Mouse (Mus musculus): ENCODE measurements at regions not wholly inside any gene's neighbourhood (a gene's known extent, or its start where the extent isn't known, plus 50 kb on each side); places are given as distances from the start of the nearest gene placed in this dataset.

DNA sequence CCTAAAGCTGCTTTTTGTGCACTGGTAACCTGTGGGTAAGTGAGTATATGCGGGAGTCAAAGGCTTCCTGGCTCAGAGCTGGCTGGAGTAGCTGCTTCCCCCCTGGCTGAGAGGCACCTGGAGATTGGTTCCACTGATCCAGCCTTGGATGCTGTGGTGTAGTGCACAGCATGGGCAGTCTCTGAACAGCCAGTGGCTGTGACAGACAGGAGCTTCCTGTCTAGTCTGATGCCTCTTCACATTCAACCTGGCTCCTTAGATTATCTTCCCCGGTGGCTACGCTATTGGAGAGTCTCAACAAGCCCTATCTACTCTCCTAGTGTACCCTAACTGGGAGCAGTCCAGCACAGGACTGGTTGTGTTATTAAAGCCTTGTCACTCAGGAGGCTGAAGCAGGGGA, 160.4 kb upstream of the Adgrl2 start:
- no peak for DNase-seq

DNA sequence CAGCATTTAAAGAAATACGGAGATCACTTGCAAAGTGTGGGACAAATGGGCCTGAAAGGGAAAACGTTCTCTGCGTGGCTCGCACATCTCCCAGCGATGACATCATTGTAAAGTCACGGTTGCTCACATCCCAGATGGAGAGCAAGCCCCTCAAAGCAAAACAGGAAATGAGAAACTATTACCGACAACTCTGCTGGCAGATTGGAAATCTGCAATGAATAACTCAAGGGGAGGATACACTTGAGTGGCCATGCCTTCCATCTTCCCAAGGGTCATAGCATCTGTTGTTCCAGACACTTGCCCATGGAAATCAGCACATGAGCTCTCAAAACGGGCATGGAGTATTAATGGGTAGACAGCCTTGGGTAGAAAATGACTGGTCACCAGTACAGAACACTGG, 158.3 kb upstream of the Adgrl2 start:
- no peak for DNase-seq

DNA sequence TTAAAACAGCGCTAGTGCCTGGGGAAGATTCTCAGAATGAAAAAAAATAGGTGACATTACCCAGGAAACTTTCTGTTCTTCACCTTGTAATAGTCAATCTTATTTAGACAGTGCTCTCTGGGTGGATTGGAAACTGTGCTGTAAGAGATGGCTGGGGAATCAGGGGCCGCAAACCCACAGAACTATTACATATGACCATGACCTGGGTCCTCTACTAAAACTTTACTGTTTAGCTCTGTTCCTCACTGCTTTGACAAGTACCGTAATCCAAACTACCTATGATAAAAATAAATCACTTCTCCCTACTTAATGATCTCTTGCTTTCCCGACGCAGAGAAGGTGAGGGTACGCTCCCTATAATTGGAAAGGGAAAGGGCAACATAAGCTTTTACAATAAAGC, 157.6 kb upstream of the Adgrl2 start:
- DNase-seq = no peak

DNA sequence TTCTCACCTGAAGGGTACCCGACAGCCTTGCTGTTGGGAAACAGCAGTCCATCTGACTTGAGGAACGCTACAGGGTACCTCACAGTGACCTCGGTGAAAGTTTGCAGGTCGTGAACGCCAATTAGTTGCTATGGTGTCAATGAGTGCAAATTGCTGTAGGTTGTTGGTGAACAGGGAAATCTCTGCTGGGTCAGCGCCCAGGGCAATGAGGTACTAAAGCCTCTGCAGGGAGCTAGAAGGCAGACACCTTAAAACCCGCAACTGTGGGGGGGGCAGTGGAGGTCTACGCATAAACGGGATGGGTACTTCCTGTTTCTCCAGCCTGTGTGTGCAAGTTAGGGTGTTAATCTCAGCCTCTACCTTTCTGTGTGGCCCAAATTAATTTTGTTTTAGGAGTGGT, 156.3 kb upstream of the Adgrl2 start:
- DNase-seq = no peak

DNA sequence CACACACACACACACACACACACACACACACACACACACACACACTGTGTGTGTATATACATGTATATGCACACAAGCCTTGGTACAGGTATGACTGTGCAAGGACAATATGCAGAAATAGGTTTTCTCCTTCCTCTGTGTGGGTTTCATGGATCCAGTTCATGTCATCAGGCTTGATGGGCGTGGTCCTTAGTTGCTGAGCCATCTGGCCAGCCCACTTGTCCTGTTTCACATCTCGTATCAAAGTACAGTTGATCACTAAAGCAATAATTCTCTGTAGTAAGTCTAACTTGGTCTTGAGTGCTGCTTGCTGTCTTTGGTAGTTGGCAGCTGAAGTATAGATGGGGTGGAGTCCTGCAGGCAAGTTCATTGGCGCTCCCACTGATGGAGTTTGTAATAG, 150.1 kb upstream of the Adgrl2 start:
- DNase-seq = no peak

DNA sequence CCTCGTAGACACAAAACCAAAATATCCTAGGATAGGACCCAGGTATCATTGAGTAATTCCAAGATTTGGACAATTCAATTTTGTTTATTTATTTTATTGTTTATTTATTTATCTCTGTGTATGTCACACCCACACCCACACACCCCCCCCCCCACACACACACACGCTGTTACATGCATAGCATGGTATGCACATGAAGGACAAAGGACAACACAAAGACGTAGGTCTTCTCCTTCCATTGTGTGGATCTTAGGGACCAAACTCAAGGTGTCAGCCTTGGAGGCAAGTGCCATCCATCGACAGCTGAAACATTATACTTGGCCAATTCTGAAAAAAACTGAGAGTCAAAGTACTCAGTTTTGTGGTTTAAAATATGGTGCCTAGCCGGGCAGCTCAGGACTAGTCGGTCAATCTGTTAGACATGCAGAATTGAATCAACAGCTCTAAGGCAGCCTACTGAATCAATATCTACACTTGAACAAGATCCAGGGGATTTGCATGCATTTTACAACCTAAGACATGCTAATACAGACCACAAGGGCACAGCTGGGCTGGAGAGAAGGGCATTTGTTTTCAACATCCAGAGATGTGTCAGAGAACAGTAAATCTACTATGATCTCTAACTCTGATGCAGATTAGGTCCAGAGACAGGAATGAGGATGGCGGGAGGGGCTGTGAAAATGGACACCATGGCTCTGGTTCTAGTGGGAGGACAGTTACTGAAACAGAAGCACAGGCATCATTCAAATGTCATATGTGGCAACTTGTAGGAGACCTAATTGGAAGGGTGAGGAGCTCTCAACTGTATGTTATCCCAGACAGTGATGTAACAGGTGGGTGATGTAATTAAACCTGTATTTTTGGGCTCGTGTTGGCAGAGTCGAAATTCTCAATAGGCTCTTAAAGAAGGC, 143.9 kb upstream of the Adgrl2 start:
- no peak for DNase-seq

DNA sequence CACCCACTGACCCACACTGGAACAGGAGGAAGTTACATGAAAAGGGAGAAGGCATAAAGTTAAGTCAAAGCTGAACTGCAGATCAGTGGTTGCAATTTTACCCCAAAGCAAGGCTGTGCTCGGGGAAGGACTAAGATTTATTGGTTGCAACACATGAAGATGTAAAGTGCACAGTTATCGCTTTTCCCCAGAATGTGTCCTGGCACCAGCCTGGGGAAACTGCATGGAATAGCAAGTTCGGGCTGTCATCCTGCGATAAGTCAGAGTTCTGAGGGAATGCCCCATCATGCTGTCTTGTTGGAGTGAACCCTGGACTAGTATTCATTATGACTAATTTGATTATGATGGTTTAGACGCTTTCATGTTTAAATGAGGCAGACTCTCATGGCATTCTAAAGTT, 128.5 kb upstream of the Adgrl2 start:
- DNase-seq = no peak

DNA sequence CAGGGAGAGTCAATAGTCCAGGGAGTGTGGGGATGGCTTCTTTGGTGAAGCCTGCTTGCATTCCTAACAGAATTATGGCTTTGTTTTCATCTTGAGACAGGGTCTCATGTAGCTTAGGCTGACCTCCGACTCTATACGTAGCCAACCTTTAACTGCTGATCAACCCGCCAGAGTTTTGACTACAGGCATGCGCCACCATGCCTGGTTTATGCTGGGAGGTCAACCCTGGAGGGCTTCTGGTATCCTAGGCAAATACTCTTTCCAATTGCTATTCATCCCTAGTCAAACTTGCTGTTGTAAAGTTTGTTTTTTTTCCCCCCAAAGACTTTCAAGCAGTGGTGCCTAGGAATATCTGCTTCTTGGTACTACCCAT, 127.3 kb upstream of the Adgrl2 start:
- DNase-seq = no peak

DNA sequence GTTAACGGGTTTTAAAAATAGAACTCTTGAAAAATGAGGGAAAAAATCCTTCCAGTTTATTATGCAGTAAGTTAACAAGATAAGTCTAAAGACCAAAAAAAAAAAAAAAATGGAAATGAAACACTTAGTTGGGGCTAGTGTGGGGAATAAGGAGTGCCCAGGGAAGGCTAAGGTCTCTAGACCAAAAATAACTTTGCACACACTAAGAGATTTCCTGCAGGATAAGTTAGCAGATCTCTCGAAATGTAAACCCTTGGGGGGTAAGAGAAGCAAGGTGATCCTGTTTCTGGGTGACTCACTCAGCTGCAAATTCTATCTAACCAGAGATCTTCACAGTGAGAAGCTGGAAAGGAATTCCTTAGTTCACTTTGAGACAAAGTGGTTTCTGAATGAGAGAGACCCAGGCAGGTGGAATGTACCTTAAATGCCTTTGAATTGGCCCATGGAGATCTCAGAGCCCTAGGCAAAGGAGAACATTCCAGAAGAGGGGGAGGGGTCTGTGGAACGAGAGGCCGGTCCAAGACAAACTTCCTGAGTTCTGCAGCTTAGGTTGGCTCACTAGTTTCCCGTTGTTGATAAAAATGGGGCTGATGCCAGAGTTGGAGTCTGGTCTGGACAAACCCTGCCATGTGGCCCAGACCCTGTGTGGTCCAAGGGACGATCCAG, 126.8 kb upstream of the Adgrl2 start:
- DNase-seq = no peak

DNA sequence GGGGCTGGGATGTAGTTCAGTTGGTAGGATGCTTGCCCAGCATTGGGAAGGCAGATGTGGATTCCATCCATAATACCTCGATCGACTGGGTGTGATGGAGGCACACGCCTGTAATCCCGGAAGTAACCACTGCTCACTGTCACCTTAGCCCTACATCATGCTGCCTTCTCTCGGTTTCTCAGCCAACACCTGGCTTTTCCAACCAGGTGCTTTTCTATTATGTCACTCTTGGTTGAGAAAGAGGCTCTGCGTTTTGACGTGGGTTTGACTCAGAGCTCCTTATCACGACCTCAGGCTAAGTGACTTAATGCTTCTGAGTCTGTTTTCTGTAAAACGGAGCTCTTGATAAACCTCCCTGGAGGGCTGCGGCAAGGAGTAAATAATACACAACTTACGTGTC, 126.2 kb upstream of the Adgrl2 start:
- DNase-seq = no peak

DNA sequence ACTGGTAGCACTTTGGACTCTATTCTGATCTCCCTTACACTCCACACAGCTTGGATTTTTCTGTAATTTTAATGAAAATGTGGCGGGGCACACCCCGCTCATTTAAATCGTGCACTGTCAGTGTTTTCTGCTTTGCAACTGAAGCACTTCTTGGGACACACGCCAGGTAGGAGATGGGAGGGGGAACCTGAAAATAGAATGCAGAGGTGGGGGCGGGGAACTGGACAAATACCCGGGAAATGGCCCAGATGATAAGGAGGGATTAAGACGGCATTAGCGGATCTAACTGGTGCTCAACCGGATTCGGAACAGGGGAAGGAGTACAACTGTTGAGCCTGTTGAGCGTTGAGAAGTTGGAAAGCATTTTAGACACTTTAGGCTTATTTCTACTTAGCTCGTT, 125.5 kb upstream of the Adgrl2 start:
- DNase-seq = no peak

DNA sequence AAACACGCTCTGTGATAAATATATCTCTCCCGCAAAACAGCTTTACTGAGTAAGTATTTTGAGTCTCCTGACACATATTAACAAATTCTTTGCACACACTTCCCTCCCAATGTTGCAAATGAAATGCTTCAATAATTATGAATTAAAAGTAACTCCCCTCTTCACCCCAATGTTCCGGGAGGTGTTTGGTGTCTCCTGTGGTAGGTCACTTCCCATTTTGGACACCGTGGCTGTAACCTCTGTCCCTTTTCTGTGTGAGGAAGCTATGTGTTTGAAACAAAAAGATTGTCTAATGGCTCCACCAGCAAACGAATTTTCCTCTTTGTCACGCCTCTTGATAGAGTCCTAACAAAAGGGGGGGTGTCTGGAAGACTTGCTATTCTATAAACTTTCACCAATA, 122.5 kb upstream of the Adgrl2 start:
- DNase-seq = no peak

DNA sequence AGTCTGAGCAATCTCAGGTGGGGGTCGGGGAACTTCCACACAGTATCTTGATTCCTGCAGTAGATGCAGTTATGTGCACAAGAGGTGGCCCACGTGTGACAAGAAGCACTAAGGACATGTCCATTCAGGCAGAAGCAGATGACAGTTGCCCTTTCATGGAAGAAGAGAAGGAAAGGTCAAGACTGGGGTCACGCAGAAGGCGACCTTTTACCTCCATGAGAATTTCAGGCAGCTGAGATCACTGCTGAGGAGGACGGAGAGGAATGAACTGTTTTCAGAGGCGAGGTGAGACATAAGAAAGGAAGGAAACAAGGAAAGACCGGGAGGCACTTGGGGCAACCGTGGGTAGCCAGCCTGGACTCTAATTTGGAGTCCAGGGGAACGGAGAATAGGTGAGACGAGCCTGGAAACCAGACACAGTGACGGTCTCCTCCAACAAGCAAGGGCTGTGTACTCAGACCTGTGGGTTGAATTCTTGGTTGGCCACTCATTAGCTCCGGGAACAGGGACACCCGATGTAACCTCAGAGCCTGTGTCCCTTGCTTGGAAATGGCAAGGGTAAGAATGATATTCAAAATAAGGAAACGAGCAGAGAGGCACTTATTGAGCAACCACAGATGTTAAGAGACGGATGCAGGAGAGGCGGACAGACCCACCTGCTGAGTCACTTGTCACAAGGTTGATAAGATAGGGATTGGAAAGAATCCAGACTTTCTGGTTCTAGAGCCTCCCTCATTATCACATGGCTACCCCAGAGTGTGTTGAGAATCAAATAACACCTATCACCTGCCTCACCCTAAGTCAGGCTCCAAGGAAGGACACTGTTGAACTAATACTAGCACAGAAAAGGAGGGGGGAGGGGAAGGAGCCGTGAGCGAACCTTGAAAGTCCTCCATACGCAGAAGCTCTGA, 121.4 kb upstream of the Adgrl2 start:
- no peak for DNase-seq

DNA sequence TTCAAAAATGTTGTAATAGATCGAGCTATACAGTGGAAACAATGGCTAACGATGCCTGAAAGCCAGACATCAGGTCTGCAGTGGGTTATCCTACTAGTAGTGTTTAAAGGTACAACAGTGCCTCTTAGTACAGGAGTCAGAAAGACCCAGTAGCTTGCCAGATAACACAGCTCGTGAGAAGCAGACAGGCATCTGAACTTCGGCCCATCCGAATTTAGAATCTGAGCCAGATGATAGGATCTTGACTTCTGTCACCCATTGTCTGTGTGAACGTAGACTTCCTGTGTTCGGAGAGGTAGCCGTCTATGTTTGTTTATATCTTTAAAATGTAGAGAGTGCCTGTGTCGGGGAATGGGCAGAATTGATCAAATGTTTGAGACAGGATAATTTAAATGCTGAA, 120.5 kb upstream of the Adgrl2 start:
- DNase-seq = no peak

DNA sequence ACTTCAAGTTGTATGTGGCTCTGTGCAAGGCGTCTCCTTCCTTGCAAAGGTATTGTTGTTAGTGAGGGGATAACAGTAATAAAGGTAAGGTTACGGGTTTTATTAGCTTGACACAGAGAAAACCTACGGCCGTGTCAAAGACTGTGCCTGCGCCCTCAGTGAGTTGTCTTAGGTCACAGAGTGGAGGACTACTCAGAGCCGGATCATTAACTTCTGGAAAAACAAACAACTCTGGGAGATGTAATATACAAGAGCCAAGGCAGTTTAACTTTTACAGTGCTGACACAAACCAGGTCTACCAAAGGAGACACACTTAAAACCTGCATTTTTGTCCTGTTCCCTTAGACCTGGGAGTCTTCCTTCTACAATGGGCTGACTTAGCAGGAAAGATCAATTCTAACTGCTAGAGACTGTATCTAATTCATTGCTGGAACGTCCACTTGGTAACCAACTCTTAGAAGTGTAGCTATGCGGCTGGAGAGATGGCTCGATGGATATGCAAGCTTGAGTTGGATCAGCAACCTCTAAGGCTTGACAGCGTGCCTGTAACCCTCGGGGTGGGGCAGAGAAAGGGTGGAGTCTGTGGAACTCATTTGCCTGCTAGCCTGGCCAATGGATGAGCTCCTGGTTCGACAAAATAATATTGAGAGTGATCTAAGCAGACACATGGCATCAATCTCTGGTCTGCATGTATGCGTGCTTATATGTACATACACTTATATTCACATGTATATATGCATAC, 115.5 kb upstream of the Adgrl2 start:
- no peak for DNase-seq

DNA sequence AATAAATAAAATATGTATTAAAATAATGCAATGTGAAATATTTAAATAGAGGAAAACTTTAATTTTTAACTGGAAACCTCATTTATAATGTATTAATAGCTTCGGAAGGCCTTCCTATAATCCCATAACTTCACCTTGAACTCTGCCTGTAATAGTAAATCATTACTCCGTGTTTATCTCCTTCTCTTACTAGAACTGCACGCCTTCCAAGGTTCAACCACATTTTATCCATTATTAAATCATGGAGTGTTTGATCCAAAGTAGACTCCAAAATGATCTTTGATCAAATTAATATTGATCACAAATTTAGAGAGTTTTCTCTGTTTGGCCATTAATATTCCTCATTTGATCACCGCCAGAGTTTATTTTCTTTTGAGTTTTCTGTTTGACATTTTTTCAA, 114.8 kb upstream of the Adgrl2 start:
- DNase-seq = no peak

DNA sequence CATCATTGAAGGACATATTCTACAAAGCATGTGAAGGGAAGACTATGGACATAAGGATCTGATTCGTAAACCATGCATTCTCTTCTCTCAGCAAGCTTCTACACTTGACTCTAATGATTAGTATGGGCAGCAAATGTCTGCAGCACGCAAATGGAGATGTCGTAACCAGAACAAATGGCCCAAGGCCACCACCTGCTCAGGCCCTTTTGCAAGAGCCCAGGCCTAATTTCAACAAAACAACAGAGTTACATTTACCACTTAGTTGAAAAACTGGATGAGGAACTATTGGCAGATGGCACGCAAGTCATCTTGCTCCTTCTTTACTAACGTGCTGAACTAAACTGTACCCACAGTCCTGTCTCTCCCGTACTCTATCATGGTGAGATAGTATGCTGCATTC, 113.7 kb upstream of the Adgrl2 start:
- no peak for DNase-seq

DNA sequence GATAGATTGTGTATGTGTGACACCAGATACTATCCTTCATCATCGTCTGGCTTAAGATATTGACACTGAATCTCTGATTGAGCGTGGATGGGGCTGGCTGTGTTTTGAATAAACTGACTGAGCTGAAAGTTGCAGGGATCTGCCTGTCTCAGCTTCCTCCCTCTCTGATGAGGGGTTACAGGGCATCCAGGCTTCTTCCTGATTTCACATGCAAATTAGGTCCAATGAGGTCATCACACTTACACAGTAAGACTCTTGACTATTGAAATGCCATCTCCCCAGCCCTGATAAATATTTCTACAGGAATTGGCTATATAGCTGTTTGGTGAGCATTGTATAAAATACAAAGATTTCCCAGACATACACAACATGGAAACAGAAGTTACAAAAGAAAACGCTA, 113.1 kb upstream of the Adgrl2 start:
- DNase-seq = no peak

DNA sequence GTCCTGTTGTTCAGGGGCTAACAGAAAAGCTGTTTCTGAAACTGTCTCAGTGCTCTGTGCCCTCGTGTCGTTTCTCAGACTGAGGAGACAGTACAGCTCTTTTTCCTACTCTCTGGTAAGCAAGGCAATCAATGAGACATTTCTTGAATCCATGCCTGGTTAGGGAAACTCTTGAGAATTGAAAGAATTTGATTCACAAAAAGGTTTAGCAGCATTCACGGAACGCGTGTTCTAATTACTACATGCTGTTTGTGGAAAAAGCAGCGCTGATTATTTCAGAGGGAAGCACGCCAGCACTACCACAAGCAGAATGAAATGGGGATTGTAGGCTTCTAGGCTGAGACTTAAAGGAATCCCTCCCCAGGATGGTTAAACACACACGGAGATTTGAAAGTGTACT, 112.5 kb upstream of the Adgrl2 start:
- DNase-seq = no peak

DNA sequence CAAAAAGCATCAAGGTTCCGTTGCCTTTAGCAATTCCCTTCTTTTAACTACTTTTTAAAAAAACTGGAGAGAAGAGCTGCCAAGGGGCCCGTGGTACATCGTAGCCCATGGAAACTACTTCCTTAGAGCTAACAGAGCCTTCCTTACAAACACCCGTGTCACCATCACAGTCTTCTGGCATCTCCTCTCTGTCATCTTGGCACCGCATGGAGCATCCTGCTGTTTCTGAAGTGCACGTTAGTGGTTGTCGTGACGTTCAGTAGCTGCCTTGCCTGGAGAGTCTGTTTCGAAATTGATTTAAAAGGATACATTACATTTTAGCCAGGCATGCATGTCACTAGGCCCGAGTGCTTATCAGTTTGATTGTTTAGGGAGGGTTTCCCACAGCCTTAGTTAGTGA, 111.4 kb upstream of the Adgrl2 start:
- DNase-seq = no peak

DNA sequence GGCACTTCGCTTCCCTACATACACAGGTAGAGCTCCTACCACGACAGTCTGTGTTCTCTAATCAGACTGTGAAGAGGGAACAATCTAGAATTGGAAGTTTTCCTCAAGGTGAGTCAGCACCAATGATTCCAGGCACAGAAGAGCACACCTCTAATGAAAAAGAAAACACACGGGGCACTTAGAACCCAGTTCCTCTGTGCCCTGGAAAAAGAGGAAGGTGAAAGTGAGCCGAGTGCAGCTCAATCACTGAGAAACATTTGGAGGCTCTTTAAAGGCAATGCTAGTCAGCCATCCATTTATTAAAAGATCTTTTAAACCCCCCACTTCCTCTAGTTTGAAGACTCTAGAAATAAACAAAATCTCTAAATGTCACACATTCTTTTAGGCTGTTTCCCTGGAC, 108.4 kb upstream of the Adgrl2 start:
- no peak for DNase-seq

DNA sequence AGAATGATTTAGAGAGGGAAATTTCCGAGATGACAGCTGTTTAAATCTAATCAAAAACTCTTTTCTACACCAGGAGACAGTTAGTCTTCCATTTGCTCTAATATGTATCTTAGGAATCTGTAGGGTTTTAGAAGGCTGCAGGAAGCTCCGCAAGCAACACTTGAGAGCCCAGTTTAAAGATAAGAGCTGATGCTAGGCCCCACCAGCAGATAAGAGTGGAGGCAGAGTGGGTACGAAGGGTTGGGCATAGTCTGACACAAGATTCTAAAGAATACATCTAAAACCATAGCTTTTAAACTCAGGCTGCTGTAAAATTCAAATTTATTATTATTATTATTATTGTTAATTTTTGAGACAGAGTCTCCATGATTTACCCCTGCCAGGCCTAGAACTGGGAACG, 106.7 kb upstream of the Adgrl2 start:
- no peak for DNase-seq

DNA sequence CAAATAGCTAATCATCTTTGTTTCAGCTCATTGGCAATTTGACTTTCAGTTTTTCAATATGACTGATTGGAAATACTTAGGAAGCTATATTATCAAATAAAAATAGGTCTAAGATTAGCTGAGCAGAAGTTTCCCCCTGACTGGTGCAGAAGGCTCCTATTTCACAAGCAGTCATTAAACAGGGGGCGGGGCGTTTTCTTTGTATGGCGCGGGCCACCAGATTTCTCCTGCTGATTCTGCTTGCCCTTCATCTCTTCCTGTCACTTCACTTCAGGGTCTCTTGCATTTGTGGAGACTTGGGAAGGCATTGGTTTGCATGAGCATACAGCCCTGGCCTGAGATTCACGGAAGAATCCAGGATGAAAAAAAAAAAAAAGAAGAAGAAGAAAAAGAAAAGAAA, 102.3 kb upstream of the Adgrl2 start:
- DNase-seq = no peak

Data from cerebellum, adult 8-10 months (tissue).